Mouse (Mus musculus): ENCODE measurements around the gene Sorl1. TPM values are rescaled to one million over a fixed set of nuclear protein-coding genes. Genes with fewer than 3 reads are reported as not detected.
A peak's percentile ranks its signal among the peaks of the same experiment; 100 is the strongest.

Sorl1 gene
- polyA plus RNA-seq, 1 experiment from 2014 or later, result 15.5 TPM

DNA sequence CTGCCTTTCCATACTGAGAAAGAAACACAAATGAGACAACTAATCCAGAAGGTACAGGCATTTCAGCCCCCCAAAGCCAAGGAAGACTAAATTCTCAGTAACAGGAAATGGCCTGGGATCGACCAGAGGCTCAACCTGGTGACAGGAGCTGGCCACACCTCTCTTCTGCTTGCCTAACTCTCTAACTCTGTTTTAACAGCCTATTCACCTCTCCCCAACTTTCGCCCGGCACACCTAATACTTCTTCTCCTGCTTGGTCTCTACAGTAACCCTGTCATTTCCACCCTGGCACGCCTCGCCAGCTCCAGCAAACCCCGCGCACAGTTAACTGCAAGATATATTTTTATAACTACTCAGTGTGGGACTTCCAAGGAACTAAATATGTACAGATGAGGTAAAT is 9.0 kb downstream of the Sorl1 start:
- WGBS, result 65% methylated on average over 7 of the region's 7 CpGs
- Histone ChIP-seq H3K9ac (replicated peaks; ENCODE audit: low read depth, low read length) (no peak overlapping the region), H3K27me3 (ENCODE audit: control insufficient read depth, insufficient read depth, low read length) (no peaks in the 10 kb centered on the region), H3K4me1 (ENCODE audit: control insufficient read depth, insufficient read depth, low read length) (peaks cover 10% of the 10 kb centered on the region), H3K4me2 (replicated peaks; ENCODE audit: low read depth, low read length) (no peak overlapping the region), H3K9me3 (ENCODE audit: control insufficient read depth, low read depth, low read length) (no peaks in the 10 kb centered on the region), H3K27ac (ENCODE audit: low read length) (no peak overlapping the region), H3K4me3 (ENCODE audit: low read depth, low read length) (no peak overlapping the region), H3K36me3 (ENCODE audit: control insufficient read depth, insufficient read depth, low read length) (no peaks in the 10 kb centered on the region)
- ATAC-seq (ENCODE audit: insufficient number of reproducible peaks, insufficient read depth, low FRiP score, low read depth), result no peak

DNA sequence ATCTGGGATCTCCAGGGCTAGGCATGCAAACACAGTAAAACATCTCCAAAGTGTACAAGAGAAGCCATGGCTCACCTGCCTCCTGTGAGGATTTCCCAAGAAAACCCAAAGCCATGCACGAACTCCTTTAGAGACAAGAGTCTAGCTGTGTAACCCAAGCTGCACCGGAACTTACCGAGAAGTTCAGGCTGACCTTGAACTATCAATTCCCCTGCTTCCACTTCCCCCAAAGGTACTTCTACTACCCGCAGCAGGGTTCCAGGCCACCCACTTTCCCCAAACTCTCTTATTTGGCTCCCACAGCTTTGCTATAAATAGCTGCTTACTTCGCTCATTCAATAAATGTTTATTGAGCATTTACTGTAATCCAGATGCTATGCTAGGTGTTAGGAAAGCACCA is 10.8 kb downstream of the Sorl1 start:
- Histone ChIP-seq H3K27me3 (ENCODE audit: control insufficient read depth, insufficient read depth, low read length) (no peaks in the 10 kb centered on the region), H3K4me1 (ENCODE audit: control insufficient read depth, insufficient read depth, low read length) (peaks cover 25% of the 10 kb centered on the region), H3K9me3 (ENCODE audit: control insufficient read depth, low read depth, low read length) (no peaks in the 10 kb centered on the region), H3K4me3 (ENCODE audit: low read depth, low read length) (no peak overlapping the region), H3K27ac (ENCODE audit: low read length) (no peak overlapping the region), H3K4me2 (replicated peaks; ENCODE audit: low read depth, low read length) (no peak overlapping the region), H3K36me3 (ENCODE audit: control insufficient read depth, insufficient read depth, low read length) (no peaks in the 10 kb centered on the region), H3K9ac (replicated peaks; ENCODE audit: low read depth, low read length) (no peak overlapping the region)
- ATAC-seq (ENCODE audit: insufficient number of reproducible peaks, insufficient read depth, low FRiP score, low read depth), result no peak
- 93% methylated on average over 5 of the region's 5 CpGs for WGBS

DNA sequence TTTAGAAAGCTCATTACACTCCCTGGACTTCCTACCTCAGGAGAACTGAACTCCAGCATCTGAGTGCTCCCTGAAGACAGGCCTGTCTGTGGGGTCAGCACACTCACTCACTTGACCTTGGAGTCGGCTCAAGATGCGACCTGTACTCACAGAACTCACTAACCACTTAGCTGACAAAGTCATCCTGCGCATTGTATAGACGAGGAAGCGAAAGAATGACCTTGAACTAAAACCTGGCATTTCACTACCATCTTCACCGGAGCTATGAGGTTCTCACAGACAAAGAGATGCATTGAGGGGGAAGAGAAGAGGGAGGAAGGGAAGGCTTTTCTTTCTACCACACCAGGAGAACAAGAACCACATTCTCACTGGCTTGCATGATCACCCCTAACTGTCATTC is 11.4 kb downstream of the Sorl1 start:
- H3K4me1 ChIP-seq (ENCODE audit: control insufficient read depth, insufficient read depth, low read length), result peaks cover 31% of the 10 kb centered on the region
- ATAC-seq (ENCODE audit: insufficient number of reproducible peaks, insufficient read depth, low FRiP score, low read depth), result no peak
- no peaks in the 10 kb centered on the region for H3K36me3 ChIP-seq (ENCODE audit: control insufficient read depth, insufficient read depth, low read length)
- no peaks in the 10 kb centered on the region for H3K27me3 ChIP-seq (ENCODE audit: control insufficient read depth, insufficient read depth, low read length)
- H3K27ac ChIP-seq (ENCODE audit: low read length), result no peak overlapping the region
- no peak overlapping the region for H3K4me3 ChIP-seq (ENCODE audit: low read depth, low read length)
- no peak overlapping the region for H3K4me2 ChIP-seq (replicated peaks; ENCODE audit: low read depth, low read length)
- no peak overlapping the region for H3K9ac ChIP-seq (replicated peaks; ENCODE audit: low read depth, low read length)
- H3K9me3 ChIP-seq (ENCODE audit: control insufficient read depth, low read depth, low read length), result no peaks in the 10 kb centered on the region
- 85% methylated on average over 6 of the region's 6 CpGs for WGBS

DNA sequence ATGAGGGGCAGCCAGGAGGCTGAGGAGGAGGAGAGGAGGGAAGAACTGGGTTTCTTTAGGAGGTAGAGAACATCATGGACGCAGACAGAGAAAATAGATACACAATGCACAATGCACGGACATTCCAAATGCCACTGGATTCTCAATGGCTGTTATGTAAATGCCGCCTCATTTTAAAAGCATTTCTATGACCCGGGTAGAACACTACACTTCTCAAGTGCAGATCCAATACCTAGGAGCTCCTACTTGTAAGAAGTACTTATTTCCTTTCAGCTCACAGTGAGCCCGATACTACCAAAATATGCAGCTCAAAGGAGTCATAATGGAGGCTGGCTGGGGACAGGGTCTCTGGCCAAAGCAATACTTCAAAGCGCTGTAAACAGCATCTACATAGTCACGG is 12.8 kb downstream of the Sorl1 start:
- Histone ChIP-seq H3K36me3 (ENCODE audit: control insufficient read depth, insufficient read depth, low read length) (no peaks in the 10 kb centered on the region), H3K9ac (replicated peaks; ENCODE audit: low read depth, low read length) (no peak overlapping the region), H3K27ac (ENCODE audit: low read length) (no peak overlapping the region), H3K4me2 (replicated peaks; ENCODE audit: low read depth, low read length) (no peak overlapping the region), H3K27me3 (ENCODE audit: control insufficient read depth, insufficient read depth, low read length) (no peaks in the 10 kb centered on the region), H3K9me3 (ENCODE audit: control insufficient read depth, low read depth, low read length) (no peaks in the 10 kb centered on the region), H3K4me3 (ENCODE audit: low read depth, low read length) (no peak overlapping the region), H3K4me1 (ENCODE audit: control insufficient read depth, insufficient read depth, low read length) (peaks cover 22% of the 10 kb centered on the region)
- ATAC-seq (ENCODE audit: insufficient number of reproducible peaks, insufficient read depth, low FRiP score, low read depth), result no peak
- 84% methylated on average over 7 of the region's 7 CpGs for WGBS

DNA sequence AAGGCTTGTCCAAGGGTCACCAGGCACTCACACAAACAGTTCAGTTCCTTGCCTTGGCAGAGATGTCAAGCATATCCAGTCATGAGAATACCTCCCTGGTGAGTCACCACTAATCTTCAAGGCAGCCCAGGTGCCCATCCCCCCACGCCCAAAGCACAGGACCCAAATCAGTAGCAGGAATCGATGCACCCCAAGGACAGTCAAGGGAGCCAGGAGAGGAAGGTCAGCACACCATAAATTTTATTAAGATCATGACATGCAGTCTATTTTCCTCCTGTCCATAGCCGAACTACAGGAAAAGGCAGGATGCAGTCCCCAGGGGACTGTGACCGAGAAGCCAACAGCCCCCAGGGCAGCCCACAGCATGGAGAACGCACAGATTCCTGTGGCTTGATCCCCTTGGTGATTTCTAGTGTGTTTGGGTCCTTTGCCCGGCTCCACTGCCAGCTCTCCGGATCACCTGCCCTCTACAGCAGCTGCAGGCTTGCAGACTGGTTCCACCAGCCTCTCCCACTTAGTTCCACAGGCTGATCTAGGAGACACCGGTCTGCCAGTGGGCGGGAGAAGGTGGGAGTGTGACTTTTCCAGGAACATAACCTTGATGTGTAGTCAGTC is 14.2 kb downstream of the Sorl1 start:
- WGBS, result 39% methylated on average over 9 of the region's 9 CpGs
- Histone ChIP-seq H3K4me3 (ENCODE audit: low read depth, low read length) (no peak overlapping the region), H3K9ac (replicated peaks; ENCODE audit: low read depth, low read length) (no peak overlapping the region), H3K9me3 (ENCODE audit: control insufficient read depth, low read depth, low read length) (no peaks in the 10 kb centered on the region), H3K27ac (ENCODE audit: low read length) (peak overlapping the region; percentile 63; the same call in 1 of the 2 replicates), H3K27me3 (ENCODE audit: control insufficient read depth, insufficient read depth, low read length) (no peaks in the 10 kb centered on the region), H3K4me2 (replicated peaks; ENCODE audit: low read depth, low read length) (no peak overlapping the region), H3K36me3 (ENCODE audit: control insufficient read depth, insufficient read depth, low read length) (no peaks in the 10 kb centered on the region), H3K4me1 (ENCODE audit: control insufficient read depth, insufficient read depth, low read length) (peaks cover 22% of the 10 kb centered on the region)
- peak; percentile 57 for ATAC-seq (ENCODE audit: insufficient number of reproducible peaks, insufficient read depth, low FRiP score, low read depth)

DNA sequence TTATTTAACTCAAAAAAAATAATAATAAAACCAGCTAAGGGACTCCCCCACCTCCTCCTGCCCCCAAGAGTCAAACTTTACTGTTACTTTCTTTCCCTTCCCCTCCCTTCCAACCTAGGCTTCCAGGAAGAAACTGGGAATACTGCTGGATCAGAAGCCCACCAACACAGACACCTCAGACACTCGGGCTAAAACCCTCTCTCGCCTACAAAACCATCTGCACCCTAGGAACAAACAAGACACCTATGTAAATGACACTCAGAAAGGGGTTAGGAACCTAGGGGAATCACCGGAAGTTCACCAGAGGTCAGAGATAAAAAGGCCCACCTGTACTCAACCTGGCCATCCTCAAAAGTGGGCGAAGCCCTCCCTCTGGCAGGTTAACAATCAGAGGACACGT is 15.0 kb downstream of the Sorl1 start:
- ATAC-seq (ENCODE audit: insufficient number of reproducible peaks, insufficient read depth, low FRiP score, low read depth), result no peak
- H3K36me3 ChIP-seq (ENCODE audit: control insufficient read depth, insufficient read depth, low read length), result no peaks in the 10 kb centered on the region
- H3K4me3 ChIP-seq (ENCODE audit: low read depth, low read length), result no peak overlapping the region
- no peaks in the 10 kb centered on the region for H3K27me3 ChIP-seq (ENCODE audit: control insufficient read depth, insufficient read depth, low read length)
- no peak overlapping the region for H3K9ac ChIP-seq (replicated peaks; ENCODE audit: low read depth, low read length)
- WGBS, result 51% methylated on average over 5 of the region's 5 CpGs
- H3K4me2 ChIP-seq (replicated peaks; ENCODE audit: low read depth, low read length), result no peak overlapping the region
- H3K9me3 ChIP-seq (ENCODE audit: control insufficient read depth, low read depth, low read length), result no peaks in the 10 kb centered on the region
- H3K4me1 ChIP-seq (ENCODE audit: control insufficient read depth, insufficient read depth, low read length), result peaks cover 22% of the 10 kb centered on the region
- no peak overlapping the region; the same call in 1 of the 2 replicates for H3K27ac ChIP-seq (ENCODE audit: low read length)

DNA sequence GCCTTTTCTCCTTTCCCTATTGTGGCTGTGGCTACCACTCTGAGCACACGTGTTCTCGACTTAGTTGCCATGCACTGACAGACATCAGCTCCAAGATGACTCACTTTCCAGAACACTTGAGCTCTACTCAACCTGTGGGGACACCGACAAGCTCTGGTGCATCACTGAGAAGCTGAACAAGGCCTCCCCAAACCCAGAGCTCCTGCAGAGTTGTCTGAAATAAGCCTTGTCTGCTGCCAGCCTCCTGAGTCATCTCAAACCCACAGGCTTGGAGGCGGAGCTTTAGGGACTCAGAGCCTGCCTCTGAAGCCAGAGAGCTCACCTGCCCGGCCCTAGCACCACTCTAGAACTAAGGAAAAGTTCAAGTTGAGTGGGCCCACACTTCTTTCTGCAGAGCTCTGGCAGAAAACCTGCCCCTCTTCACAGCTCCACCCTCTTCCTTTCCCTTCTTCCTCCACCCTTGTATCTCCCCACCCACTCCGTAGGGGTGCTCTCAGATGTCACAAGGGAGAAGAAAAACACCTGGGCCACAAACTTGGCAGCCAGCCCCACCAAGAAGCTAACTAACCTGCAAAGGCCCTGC is 15.6 kb downstream of the Sorl1 start:
- peak; percentile 35; the same call in 1 of the 2 replicates for ATAC-seq (ENCODE audit: insufficient number of reproducible peaks, insufficient read depth, low FRiP score, low read depth)
- peaks cover 22% of the 10 kb centered on the region for H3K4me1 ChIP-seq (ENCODE audit: control insufficient read depth, insufficient read depth, low read length)

DNA sequence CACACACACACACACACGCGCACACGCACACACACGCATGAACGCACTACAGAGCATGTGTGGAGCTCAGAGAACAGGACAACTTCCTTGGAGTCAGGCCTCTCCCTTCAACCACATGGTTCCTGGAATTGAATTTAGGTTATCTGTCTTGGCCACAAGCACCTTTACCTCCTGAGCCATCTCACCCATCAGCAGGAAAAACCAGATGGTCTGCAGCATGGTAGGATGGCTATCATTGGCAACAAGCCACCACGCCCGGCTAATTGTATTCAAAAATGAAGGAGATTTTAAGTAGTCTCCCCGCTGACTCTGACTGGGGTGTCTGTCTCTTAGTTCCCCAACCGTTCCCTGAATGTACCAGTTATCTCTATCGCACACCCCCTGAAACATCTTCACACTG is 17.0 kb downstream of the Sorl1 start:
- Histone ChIP-seq H3K36me3 (ENCODE audit: control insufficient read depth, insufficient read depth, low read length) (no peaks in the 10 kb centered on the region), H3K9me3 (ENCODE audit: control insufficient read depth, low read depth, low read length) (no peaks in the 10 kb centered on the region), H3K27me3 (ENCODE audit: control insufficient read depth, insufficient read depth, low read length) (no peaks in the 10 kb centered on the region), H3K9ac (replicated peaks; ENCODE audit: low read depth, low read length) (no peak overlapping the region), H3K4me2 (replicated peaks; ENCODE audit: low read depth, low read length) (no peak overlapping the region), H3K4me1 (ENCODE audit: control insufficient read depth, insufficient read depth, low read length) (peaks cover 22% of the 10 kb centered on the region), H3K4me3 (ENCODE audit: low read depth, low read length) (no peak overlapping the region), H3K27ac (ENCODE audit: low read length) (no peak overlapping the region)
- ATAC-seq (ENCODE audit: insufficient number of reproducible peaks, insufficient read depth, low FRiP score, low read depth), result no peak
- WGBS, result 94% methylated on average over 10 of the region's 10 CpGs

More for the DNA sequence above, 15.6 kb downstream of the Sorl1 start:
- Histone ChIP-seq H3K9ac (replicated peaks; ENCODE audit: low read depth, low read length) (no peak overlapping the region), H3K36me3 (ENCODE audit: control insufficient read depth, insufficient read depth, low read length) (no peaks in the 10 kb centered on the region), H3K4me2 (replicated peaks; ENCODE audit: low read depth, low read length) (no peak overlapping the region), H3K4me3 (ENCODE audit: low read depth, low read length) (no peak overlapping the region), H3K9me3 (ENCODE audit: control insufficient read depth, low read depth, low read length) (no peaks in the 10 kb centered on the region), H3K27me3 (ENCODE audit: control insufficient read depth, insufficient read depth, low read length) (no peaks in the 10 kb centered on the region), H3K27ac (ENCODE audit: low read length) (peak overlapping the region; percentile 52; the same call in 1 of the 2 replicates)
- 40% methylated on average over 6 of the region's 6 CpGs for WGBS

DNA sequence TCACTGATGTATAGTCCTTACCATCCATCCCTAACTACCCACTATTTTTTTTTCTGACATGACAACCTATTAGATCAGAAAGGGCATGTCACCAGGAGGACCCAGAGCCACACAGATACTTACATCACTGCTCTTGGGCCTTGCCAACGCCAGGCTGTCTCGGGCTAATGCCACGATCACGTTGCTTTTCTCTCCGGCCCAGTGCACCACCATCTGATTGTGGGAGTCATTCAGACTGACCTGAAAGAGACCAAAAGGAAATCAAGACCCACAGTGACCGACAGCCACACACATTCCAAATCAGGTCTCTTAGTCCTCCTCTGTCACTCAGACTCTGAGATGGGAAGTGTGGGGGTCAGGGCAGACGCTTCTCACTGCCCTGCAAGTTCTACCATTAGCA is 17.8 kb downstream of the Sorl1 start:
- Histone ChIP-seq H3K27me3 (ENCODE audit: control insufficient read depth, insufficient read depth, low read length) (no peaks in the 10 kb centered on the region), H3K4me3 (ENCODE audit: low read depth, low read length) (no peak overlapping the region), H3K36me3 (ENCODE audit: control insufficient read depth, insufficient read depth, low read length) (no peaks in the 10 kb centered on the region), H3K27ac (ENCODE audit: low read length) (no peak overlapping the region), H3K4me2 (replicated peaks; ENCODE audit: low read depth, low read length) (no peak overlapping the region), H3K9ac (replicated peaks; ENCODE audit: low read depth, low read length) (no peak overlapping the region), H3K9me3 (ENCODE audit: control insufficient read depth, low read depth, low read length) (no peaks in the 10 kb centered on the region), H3K4me1 (ENCODE audit: control insufficient read depth, insufficient read depth, low read length) (peaks cover 22% of the 10 kb centered on the region)
- ATAC-seq (ENCODE audit: insufficient number of reproducible peaks, insufficient read depth, low FRiP score, low read depth), result no peak
- 90% methylated on average over 7 of the region's 7 CpGs for WGBS

Data from stomach, embryonic 14.5 days (tissue).